Mouse (Mus musculus) megakaryocyte, embryonic 14.5 days (primary cell): ENCODE measurements around the gene Ube3c. TPM values are rescaled to one million over a fixed set of nuclear protein-coding genes. Genes with fewer than 3 reads are reported as not detected.
A peak's percentile ranks its signal among the peaks of the same experiment; 100 is the strongest.
"Not testable (repeated sequence)": the region's sequence is repeated elsewhere in the genome, so short reads cannot be mapped to it uniquely, and the experiment has no call there.

Experiments used
- H3K27me3 ChIP-seq: replicated peaks from 2 replicates; pipeline ENCODE3; 2012; ENCODE audit warnings: inconsistent platforms
- H3K36me3 ChIP-seq: replicated peaks from 2 replicates; pipeline ENCODE3; 2012; ENCODE audit warnings: low read length, inconsistent platforms, mixed read lengths
- H3K4me1 ChIP-seq: 2 replicates; pipeline ENCODE4 v1.6.1; 2012; ENCODE audit warnings: inconsistent platforms
- H3K4me3 ChIP-seq: replicated peaks from 2 replicates; pipeline ENCODE3; 2012; ENCODE audit warnings: moderate library complexity, mild to moderate bottlenecking, inconsistent platforms
- H3K9me3 ChIP-seq: 2 replicates; pipeline ENCODE4 v1.6.1; 2012; ENCODE audit warnings: inconsistent platforms
- FLI1 ChIP-seq: IDR thresholded peaks from 2 replicates; pipeline ENCODE4 v1.6.1; 2012; ENCODE audit warnings: low read length, inconsistent platforms, mixed read lengths
- GATA1 ChIP-seq: IDR thresholded peaks from 3 replicates; pipeline ENCODE4 v1.6.1; 2012; ENCODE audit warnings: mixed read lengths, low read length, inconsistent platforms, borderline replicate concordance
- polyA plus RNA-seq: library from polyadenylated mRNA; stranded (reverse); fragments of >175 nt; gene quantifications from 2 replicates; pipeline ENCODE4 v1.2.3, GENCODE M21; 2012; ENCODE audit warnings: low replicate concordance; ENCODE audit not compliant: insufficient read depth

The Ube3c gene
- 0.85 TPM in 1 of 2 replicates, not detected in the other for polyA plus RNA-seq

DNA sequence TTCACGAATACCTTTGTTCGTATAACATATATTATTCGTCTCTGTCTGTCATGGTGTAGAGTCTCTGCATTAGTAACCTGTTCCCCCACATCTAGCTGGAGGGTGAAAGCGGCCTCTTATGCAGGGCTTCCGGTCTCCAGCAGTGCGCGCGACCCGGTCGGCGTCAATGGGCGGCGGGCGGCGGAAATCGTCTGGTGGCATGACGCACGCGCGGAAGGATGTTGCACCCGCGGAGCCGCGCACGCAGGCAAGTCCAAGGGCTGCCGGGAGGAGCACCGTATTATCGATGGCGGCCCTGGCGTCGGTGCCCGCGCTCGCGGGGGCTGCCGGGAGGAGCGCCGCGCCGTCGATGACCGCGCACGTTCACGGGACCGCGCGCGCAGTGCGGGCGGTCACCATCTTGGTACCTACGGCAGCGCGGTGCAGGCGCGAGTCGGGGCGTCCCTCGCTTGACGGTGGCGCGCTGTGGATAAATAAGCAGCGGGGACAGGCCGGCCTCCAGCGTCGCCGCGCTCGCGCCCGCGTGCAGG lies at the start of gene Ube3c:
Gene Ube3c, plus strand, starts transcription at position 395 of the 530 bp plus-strand sequence.
- Histone ChIP-seq H3K4me1 (peaks cover 46% of the 10 kb centered on the region), H3K36me3 (peaks cover 28% of the 10 kb centered on the region), H3K9me3 (no peaks in the 10 kb centered on the region), H3K27me3 (no peaks in the 10 kb centered on the region), H3K4me3 (peak within 1 kb of the TSS; percentile 98)
- TF ChIP-seq GATA1 (no peak), FLI1 (peak; percentile 58)

GRCm38 (mm10) chr5:29560111-29560510 lies 8.9 kb upstream of the Ube3c start:
- peaks cover 20% of the 10 kb centered on the region for H3K9me3 ChIP-seq
- peaks cover 2% of the 10 kb centered on the region for H3K27me3 ChIP-seq
- H3K4me1 ChIP-seq = peaks cover 7% of the 10 kb centered on the region; the same call in 1 of the 2 replicates
- TF ChIP-seq FLI1 (no peak), GATA1 (no peak)
- no peak overlapping the region for H3K4me3 ChIP-seq
- H3K36me3 ChIP-seq = no peaks in the 10 kb centered on the region

- no peak for TF ChIP-seq GATA1
- no peak for TF ChIP-seq FLI1
- Histone ChIP-seq H3K27me3 (peaks cover 2% of the 10 kb centered on the region), H3K4me1 (peaks cover 7% of the 10 kb centered on the region; the same call in 1 of the 2 replicates), H3K4me3 (no peak overlapping the region), H3K36me3 (no peaks in the 10 kb centered on the region), H3K9me3 (peaks cover 19% of the 10 kb centered on the region)
Observed at GRCm38 (mm10) chr5:29560667-29561066, 8.4 kb upstream of the Ube3c start.

GRCm38 (mm10) chr5:29569378-29570280 lies 587 bp downstream of the Ube3c start:
- H3K9me3 ChIP-seq = peaks cover 4% of the 10 kb centered on the region
- H3K27me3 ChIP-seq = no peaks in the 10 kb centered on the region
- H3K4me3 ChIP-seq = peak overlapping the region; percentile 98
- TF ChIP-seq GATA1 = no peak
- no peak for TF ChIP-seq FLI1
- H3K4me1 ChIP-seq = peaks cover 43% of the 10 kb centered on the region
- H3K36me3 ChIP-seq = peaks cover 33% of the 10 kb centered on the region

DNA sequence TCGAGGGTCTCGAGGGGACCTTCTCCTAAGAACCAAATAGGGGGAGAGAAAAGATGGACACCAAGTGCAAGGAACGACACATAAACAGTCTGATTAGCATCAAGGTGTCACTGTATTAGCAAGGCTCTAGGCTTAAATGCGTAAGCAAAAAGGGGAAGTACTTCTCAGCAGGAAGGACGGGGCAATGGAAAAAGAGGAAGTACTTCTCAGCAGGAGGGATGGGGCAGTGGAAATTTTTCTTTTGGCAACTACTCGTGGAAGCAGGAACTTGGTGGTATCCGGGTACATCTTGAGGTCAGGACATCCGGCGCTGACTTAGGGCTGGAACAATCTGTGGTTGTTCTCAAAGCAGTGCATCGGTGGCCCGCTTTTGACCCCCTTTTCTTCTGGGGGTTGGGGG lies 5.2 kb downstream of the Ube3c start:
- peaks cover 59% of the 10 kb centered on the region for H3K36me3 ChIP-seq
- H3K9me3 ChIP-seq, H3K4me3 ChIP-seq, H3K27me3 ChIP-seq: not testable (repeated sequence)
- H3K4me1 ChIP-seq = peaks cover 46% of the 10 kb centered on the region

DNA sequence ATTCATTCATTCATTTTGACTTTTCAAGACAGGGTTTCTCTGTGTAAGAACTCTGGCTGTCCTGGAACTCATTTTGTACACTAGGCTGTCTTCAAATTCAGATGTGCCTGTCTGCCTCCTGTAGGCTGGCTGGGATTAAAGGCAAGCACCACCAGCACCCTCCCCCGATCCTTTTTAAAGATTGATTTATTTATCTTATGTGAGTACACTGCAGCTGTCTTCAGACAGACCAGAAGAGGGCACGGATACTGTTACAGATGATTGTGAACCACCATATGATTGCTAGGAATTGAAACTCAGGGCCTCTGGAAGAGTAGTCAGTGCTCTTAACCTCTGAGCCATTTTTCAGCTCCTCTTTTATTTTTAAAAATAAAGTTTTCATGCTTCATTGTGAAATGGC lies 6.0 kb downstream of the Ube3c start:
- Histone ChIP-seq H3K4me3 (no peak overlapping the region), H3K4me1 (peaks cover 45% of the 10 kb centered on the region), H3K27me3 (no peaks in the 10 kb centered on the region), H3K36me3 (peaks cover 61% of the 10 kb centered on the region), H3K9me3 (peaks cover 4% of the 10 kb centered on the region)
- no peak for TF ChIP-seq FLI1
- no peak for TF ChIP-seq GATA1

DNA sequence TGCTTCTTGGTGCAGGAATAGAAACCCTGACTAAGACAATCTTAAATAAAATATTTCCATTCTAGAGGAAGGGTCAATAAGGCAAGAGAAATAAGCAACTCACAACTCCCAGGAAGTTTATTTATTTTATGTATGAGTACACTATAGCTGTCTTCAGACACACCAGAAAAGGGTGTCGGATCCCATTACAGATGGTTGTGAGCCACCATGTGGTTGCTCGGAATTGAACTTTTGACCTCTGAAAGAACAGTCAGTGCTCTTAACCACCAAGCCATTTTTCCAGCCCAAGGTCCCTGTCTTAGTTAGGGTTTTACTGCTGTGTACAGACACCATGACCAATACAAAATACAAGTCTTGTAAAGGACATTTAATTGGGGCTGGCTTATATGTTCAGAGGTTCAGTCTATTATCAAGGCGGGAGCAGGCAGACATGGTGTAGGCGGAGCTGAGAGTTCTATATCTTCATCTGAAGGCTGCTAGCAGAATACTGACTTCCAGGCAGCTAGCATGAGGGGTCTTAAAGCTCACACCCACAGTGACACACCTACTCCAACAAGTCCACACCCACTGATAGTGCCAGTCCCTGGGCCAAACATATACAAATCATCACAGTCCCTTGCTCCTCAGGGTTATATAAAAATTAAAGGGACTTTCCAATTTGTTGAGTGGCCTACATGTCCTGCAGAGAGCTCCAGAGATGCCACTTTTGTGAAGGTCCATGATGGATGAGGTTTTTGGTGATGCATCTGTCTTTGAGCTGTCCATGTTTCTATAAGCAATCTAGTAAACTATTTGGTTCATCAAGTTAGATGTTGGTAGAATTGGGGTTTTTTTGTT lies 9.0 kb downstream of the Ube3c start:
- H3K4me1 ChIP-seq = peaks cover 26% of the 10 kb centered on the region; the same call in 1 of the 2 replicates
- peaks cover 4% of the 10 kb centered on the region for H3K9me3 ChIP-seq
- peaks cover 60% of the 10 kb centered on the region for H3K36me3 ChIP-seq
- no peaks in the 10 kb centered on the region for H3K27me3 ChIP-seq
- H3K4me3 ChIP-seq = no peak overlapping the region
- TF ChIP-seq GATA1 (no peak), FLI1 (no peak)

DNA sequence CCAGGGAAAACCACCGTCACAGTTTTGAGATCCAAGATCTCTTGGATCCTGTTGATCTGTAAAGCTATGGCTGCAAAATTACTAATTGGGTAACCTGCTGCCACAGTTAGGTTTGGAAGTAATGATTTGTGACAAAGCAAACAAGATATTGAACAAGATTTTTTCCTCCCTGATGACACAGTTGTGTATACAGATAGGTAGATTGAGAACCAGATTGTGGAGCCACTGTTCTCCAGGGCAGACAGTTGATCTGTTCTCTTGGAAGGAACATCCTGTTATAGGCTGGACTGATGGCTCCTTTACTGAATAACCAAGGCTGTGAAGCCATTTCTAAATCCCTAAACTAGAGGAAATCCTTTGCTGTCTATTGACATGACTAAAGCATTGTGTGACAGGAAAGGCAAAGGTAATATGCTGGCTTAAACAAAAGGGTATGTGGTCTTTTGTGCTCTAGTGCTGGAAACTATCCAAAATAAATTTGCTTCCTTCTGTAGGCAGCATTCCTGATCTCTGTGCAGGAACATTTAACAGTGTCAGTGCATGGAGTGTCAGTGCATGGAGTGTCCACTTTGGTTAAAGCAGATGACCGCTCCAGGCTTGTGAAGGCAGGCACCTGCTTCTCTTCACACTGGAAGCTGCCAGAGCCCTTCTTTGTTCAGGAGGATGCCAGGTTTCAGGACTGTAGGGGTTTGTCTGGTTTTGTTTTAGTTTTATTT lies 15.0 kb downstream of the Ube3c start:
- H3K27me3 ChIP-seq = no peaks in the 10 kb centered on the region
- H3K9me3 ChIP-seq = no peaks in the 10 kb centered on the region
- peaks cover 38% of the 10 kb centered on the region for H3K36me3 ChIP-seq
- no peak overlapping the region for H3K4me3 ChIP-seq
- TF ChIP-seq GATA1 (no peak), FLI1 (no peak)
- peaks cover 26% of the 10 kb centered on the region for H3K4me1 ChIP-seq

GRCm38 (mm10) chr5:29592161-29592560 lies 23.1 kb downstream of the Ube3c start:
- H3K4me3 ChIP-seq, H3K27me3 ChIP-seq, H3K4me1 ChIP-seq, H3K9me3 ChIP-seq: not testable (repeated sequence)
- H3K36me3 ChIP-seq = peaks cover 78% of the 10 kb centered on the region

DNA sequence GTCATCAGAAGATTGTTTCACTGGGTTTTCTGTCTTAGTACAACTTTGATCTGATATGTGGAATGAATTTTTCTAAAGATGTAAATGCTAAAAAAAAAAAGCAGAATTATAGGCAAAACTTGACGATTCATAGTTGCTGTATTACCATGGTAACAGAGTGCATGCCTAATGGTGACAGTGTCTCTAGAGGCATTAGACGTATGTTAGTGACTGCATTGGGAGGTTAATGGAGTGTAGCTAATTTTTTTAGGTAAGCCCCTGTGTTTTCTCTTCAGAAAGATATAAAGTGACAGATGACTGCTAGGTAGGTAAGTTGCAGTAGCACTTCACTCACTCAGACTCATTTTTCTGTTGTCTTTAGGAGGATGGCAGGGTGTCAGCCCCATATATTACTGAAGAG lies 37.5 kb downstream of the Ube3c start:
- no peak for TF ChIP-seq GATA1
- Histone ChIP-seq H3K9me3 (no peaks in the 10 kb centered on the region), H3K4me1 (peaks cover 3% of the 10 kb centered on the region; the same call in 1 of the 2 replicates), H3K4me3 (no peak overlapping the region), H3K27me3 (no peaks in the 10 kb centered on the region), H3K36me3 (peaks cover 81% of the 10 kb centered on the region)
